Mouse (Mus musculus): Measurements from ENCODE around the gene Maf. TPM values are rescaled to one million over a fixed set of nuclear protein-coding genes. Genes with fewer than 3 reads are reported as not detected.

The Maf gene
- polyA plus RNA-seq, 1 experiment from 2014 or later = 4.9 TPM

- 63% methylated on average over 8 of the region's 8 CpGs for WGBS
- ATAC-seq (replicated peaks; ENCODE audit: low FRiP score) = no peak
These were observed 2.3 kb upstream of the Maf start for GRCm38 (mm10) chr8:115709931-115710330.

GRCm38 (mm10) chr8:115708936-115709780 is 1.6 kb upstream of the Maf start:
- Histone ChIP-seq H3K27me3 (replicated peaks; ENCODE audit: control insufficient read depth, insufficient read depth, low read length) (peaks cover 29% of the 10 kb centered on the region), H3K9me3 (ENCODE audit: control insufficient read depth, low read length) (no peaks in the 10 kb centered on the region), H3K4me1 (replicated peaks; ENCODE audit: control insufficient read depth, insufficient read depth, low read length) (no peaks in the 10 kb centered on the region; the same call in none of the 2 replicates), H3K36me3 (ENCODE audit: control insufficient read depth, insufficient read depth, low read length) (no peaks in the 10 kb centered on the region), H3K27ac (ENCODE audit: low read depth, low read length) (no peak overlapping the region), H3K4me3 (ENCODE audit: low read depth, low read length) (peak overlapping the region; percentile 28), H3K9ac (ENCODE audit: low read depth, low read length) (no peak overlapping the region), H3K4me2 (peak overlapping the region; percentile 79)
- DNase-seq (ENCODE audit: low spot score) = peak; percentile 72
- ATAC-seq (replicated peaks; ENCODE audit: low FRiP score) = no peak
- 4% methylated on average over 19 of the region's 19 CpGs for WGBS

More at GRCm38 (mm10) chr8:115709931-115710330, 2.3 kb upstream of the Maf start:
- Histone ChIP-seq H3K9ac (ENCODE audit: low read depth, low read length) (no peak overlapping the region), H3K4me1 (replicated peaks; ENCODE audit: control insufficient read depth, insufficient read depth, low read length) (no peaks in the 10 kb centered on the region; the same call in none of the 2 replicates), H3K9me3 (ENCODE audit: control insufficient read depth, low read length) (no peaks in the 10 kb centered on the region), H3K4me2 (no peak overlapping the region), H3K36me3 (ENCODE audit: control insufficient read depth, insufficient read depth, low read length) (no peaks in the 10 kb centered on the region), H3K4me3 (ENCODE audit: low read depth, low read length) (no peak overlapping the region), H3K27ac (ENCODE audit: low read depth, low read length) (no peak overlapping the region), H3K27me3 (replicated peaks; ENCODE audit: control insufficient read depth, insufficient read depth, low read length) (peaks cover 29% of the 10 kb centered on the region)
- no peak for DNase-seq (ENCODE audit: low spot score)

- H3K4me3 ChIP-seq (ENCODE audit: low read depth, low read length) = peak overlapping the region; percentile 66
- ATAC-seq (replicated peaks; ENCODE audit: low FRiP score) = peak; percentile 63
- DNase-seq (ENCODE audit: low spot score) = peak; percentile 73
- WGBS = under 1% methylated on average over 57 of the region's 76 CpGs
- H3K36me3 ChIP-seq (ENCODE audit: control insufficient read depth, insufficient read depth, low read length) = no peaks in the 10 kb centered on the region
- peak overlapping the region; percentile 79 for H3K4me2 ChIP-seq
- no peaks in the 10 kb centered on the region; the same call in none of the 2 replicates for H3K4me1 ChIP-seq (replicated peaks; ENCODE audit: control insufficient read depth, insufficient read depth, low read length)
- no peaks in the 10 kb centered on the region for H3K9me3 ChIP-seq (ENCODE audit: control insufficient read depth, low read length)
- H3K27me3 ChIP-seq (replicated peaks; ENCODE audit: control insufficient read depth, insufficient read depth, low read length) = peaks cover 29% of the 10 kb centered on the region
- peak overlapping the region; percentile 68; the same call in 1 of the 2 replicates for H3K27ac ChIP-seq (ENCODE audit: low read depth, low read length)
- peak overlapping the region; percentile 64 for H3K9ac ChIP-seq (ENCODE audit: low read depth, low read length)
These were observed 498 bp downstream of the Maf start for GRCm38 (mm10) chr8:115706861-115707730.

- H3K4me1 ChIP-seq (replicated peaks; ENCODE audit: control insufficient read depth, insufficient read depth, low read length) = no peaks in the 10 kb centered on the region; the same call in none of the 2 replicates
- H3K9me3 ChIP-seq (ENCODE audit: control insufficient read depth, low read length) = no peaks in the 10 kb centered on the region
- peak overlapping the region; percentile 64 for H3K9ac ChIP-seq (ENCODE audit: low read depth, low read length)
- H3K27ac ChIP-seq (ENCODE audit: low read depth, low read length) = peak overlapping the region; percentile 68
- DNase-seq (ENCODE audit: low spot score) = peak; percentile 65
- H3K27me3 ChIP-seq (replicated peaks; ENCODE audit: control insufficient read depth, insufficient read depth, low read length) = peaks cover 29% of the 10 kb centered on the region
- ATAC-seq (replicated peaks; ENCODE audit: low FRiP score) = peak; percentile 16; the same call in 1 of the 2 replicates
- 1% methylated on average over 37 of the region's 39 CpGs for WGBS
- peak overlapping the region; percentile 79 for H3K4me2 ChIP-seq
- no peaks in the 10 kb centered on the region for H3K36me3 ChIP-seq (ENCODE audit: control insufficient read depth, insufficient read depth, low read length)
- H3K4me3 ChIP-seq (ENCODE audit: low read depth, low read length) = peak overlapping the region; percentile 66
These were observed 1.2 kb downstream of the Maf start for GRCm38 (mm10) chr8:115706411-115706860.

GRCm38 (mm10) chr8:115705591-115706110 is 1.9 kb downstream of the Maf start:
- Histone ChIP-seq H3K27me3 (replicated peaks; ENCODE audit: control insufficient read depth, insufficient read depth, low read length) (peaks cover 29% of the 10 kb centered on the region), H3K4me2 (peak overlapping the region; percentile 79), H3K4me3 (ENCODE audit: low read depth, low read length) (peak overlapping the region; percentile 66), H3K27ac (ENCODE audit: low read depth, low read length) (peak overlapping the region; percentile 68; the same call in 1 of the 2 replicates), H3K36me3 (ENCODE audit: control insufficient read depth, insufficient read depth, low read length) (no peaks in the 10 kb centered on the region), H3K9ac (ENCODE audit: low read depth, low read length) (peak overlapping the region; percentile 64), H3K4me1 (replicated peaks; ENCODE audit: control insufficient read depth, insufficient read depth, low read length) (no peaks in the 10 kb centered on the region; the same call in none of the 2 replicates), H3K9me3 (ENCODE audit: control insufficient read depth, low read length) (no peaks in the 10 kb centered on the region)
- DNase-seq (ENCODE audit: low spot score) = peak; percentile 62
- WGBS = under 1% methylated on average over 36 of the region's 36 CpGs
- ATAC-seq (replicated peaks; ENCODE audit: low FRiP score) = no peak

GRCm38 (mm10) chr8:115703056-115703455 is 4.5 kb downstream of the Maf start:
- H3K4me2 ChIP-seq = no peak overlapping the region
- no peaks in the 10 kb centered on the region for H3K9me3 ChIP-seq (ENCODE audit: control insufficient read depth, low read length)
- no peaks in the 10 kb centered on the region; the same call in 1 of the 2 replicates for H3K4me1 ChIP-seq (replicated peaks; ENCODE audit: control insufficient read depth, insufficient read depth, low read length)
- 89% methylated on average over 4 of the region's 4 CpGs for WGBS
- ATAC-seq (replicated peaks; ENCODE audit: low FRiP score) (no peak), DNase-seq (ENCODE audit: low spot score) (no peak)
- no peak overlapping the region for H3K9ac ChIP-seq (ENCODE audit: low read depth, low read length)
- no peak overlapping the region for H3K4me3 ChIP-seq (ENCODE audit: low read depth, low read length)
- no peak overlapping the region for H3K27ac ChIP-seq (ENCODE audit: low read depth, low read length)
- H3K36me3 ChIP-seq (ENCODE audit: control insufficient read depth, insufficient read depth, low read length) = no peaks in the 10 kb centered on the region
- peaks cover 27% of the 10 kb centered on the region for H3K27me3 ChIP-seq (replicated peaks; ENCODE audit: control insufficient read depth, insufficient read depth, low read length)

DNA sequence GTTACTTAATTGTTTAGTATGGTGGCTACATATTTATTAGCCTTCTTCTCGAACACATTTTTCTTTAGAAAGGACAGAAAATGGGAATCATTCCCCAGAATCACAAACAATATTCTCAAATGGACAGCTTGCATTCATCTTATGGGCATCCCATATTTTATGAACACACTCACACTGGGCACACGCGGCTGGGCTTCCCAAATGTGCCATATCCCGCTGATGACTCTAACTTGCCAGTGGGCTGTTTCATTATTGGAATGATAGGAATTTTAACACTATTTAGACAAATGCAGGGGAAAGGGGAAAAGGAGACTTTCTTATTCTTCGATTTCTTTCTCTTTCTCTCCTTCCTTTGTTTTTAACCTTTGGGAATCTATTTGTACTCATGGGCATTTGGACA is 6.6 kb downstream of the Maf start:
- H3K9me3 ChIP-seq (ENCODE audit: control insufficient read depth, low read length) = no peaks in the 10 kb centered on the region
- H3K9ac ChIP-seq (ENCODE audit: low read depth, low read length) = no peak overlapping the region
- H3K27ac ChIP-seq (ENCODE audit: low read depth, low read length) = no peak overlapping the region
- DNase-seq (ENCODE audit: low spot score) (no peak), ATAC-seq (replicated peaks; ENCODE audit: low FRiP score) (no peak)
- H3K4me1 ChIP-seq (replicated peaks; ENCODE audit: control insufficient read depth, insufficient read depth, low read length) = 0 out of 2 replicates have a peak, but pooled peaks cover 2% of the 10 kb centered on the region
- H3K4me3 ChIP-seq (ENCODE audit: low read depth, low read length) = no peak overlapping the region
- H3K4me2 ChIP-seq = no peak overlapping the region
- H3K36me3 ChIP-seq (ENCODE audit: control insufficient read depth, insufficient read depth, low read length) = no peaks in the 10 kb centered on the region
- peaks cover 7% of the 10 kb centered on the region for H3K27me3 ChIP-seq (replicated peaks; ENCODE audit: control insufficient read depth, insufficient read depth, low read length)
- 85% methylated on average over 5 of the region's 5 CpGs for WGBS

DNA sequence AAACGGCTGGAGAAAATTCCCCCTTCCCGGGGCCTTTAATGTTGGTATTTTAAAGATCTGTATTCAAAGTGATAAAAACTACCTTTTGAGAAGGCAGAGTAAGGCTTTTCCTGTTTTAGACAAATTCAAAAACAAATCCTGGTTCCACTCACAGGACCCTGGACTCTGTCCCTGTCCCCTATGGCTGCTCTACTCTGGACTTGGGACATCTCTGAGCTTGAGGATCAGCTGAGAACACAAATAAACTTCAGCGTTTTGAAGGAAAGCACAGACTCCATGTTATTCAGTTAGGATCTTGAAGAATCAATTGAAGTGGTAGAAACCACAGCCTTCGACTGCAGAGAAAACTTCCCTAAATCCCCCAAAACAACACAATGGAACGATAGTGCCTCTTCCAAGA is 8.4 kb downstream of the Maf start:
- H3K9ac ChIP-seq (ENCODE audit: low read depth, low read length) = no peak overlapping the region
- H3K27me3 ChIP-seq (replicated peaks; ENCODE audit: control insufficient read depth, insufficient read depth, low read length) = no peaks in the 10 kb centered on the region
- H3K9me3 ChIP-seq (ENCODE audit: control insufficient read depth, low read length) = no peaks in the 10 kb centered on the region
- H3K4me2 ChIP-seq = no peak overlapping the region
- ATAC-seq (replicated peaks; ENCODE audit: low FRiP score) = no peak
- no peak overlapping the region for H3K4me3 ChIP-seq (ENCODE audit: low read depth, low read length)
- no peak overlapping the region for H3K27ac ChIP-seq (ENCODE audit: low read depth, low read length)
- 58% methylated on average over 5 of the region's 5 CpGs for WGBS
- 0 out of 2 replicates have a peak, but pooled peaks cover 2% of the 10 kb centered on the region for H3K4me1 ChIP-seq (replicated peaks; ENCODE audit: control insufficient read depth, insufficient read depth, low read length)
- H3K36me3 ChIP-seq (ENCODE audit: control insufficient read depth, insufficient read depth, low read length) = no peaks in the 10 kb centered on the region
- DNase-seq (ENCODE audit: low spot score) = no peak

All from liver, embryonic 11.5 days (tissue).